Mouse (Mus musculus) midbrain, embryonic 16.5 days (tissue): ENCODE measurements around the gene Fam171b. TPM values are rescaled to one million over a fixed set of nuclear protein-coding genes. Genes with fewer than 3 reads are reported as not detected.

Experiments used
- ATAC-seq: fragments of 200-750 bp; cut with Nextera tagmentation; 2 replicates; pipeline ENCODE4 v1.8.0; 2017; ENCODE audit warnings: moderate TSS enrichment
- H3K27ac ChIP-seq: fragments of 300-500 bp; sonication (generic); 2 replicates; pipeline ENCODE4 v1.5.1; 2014; ENCODE audit warnings: mild to moderate bottlenecking, low read length, mixed read lengths
- H3K27me3 ChIP-seq: fragments of 300-500 bp; sonication (generic); 2 replicates; pipeline ENCODE4 v1.6.1; 2014; ENCODE audit warnings: low read depth, low read length, mixed read lengths; ENCODE audit not compliant: control insufficient read depth, insufficient read depth
- H3K36me3 ChIP-seq: fragments of 300-500 bp; sonication (generic); 2 replicates; pipeline ENCODE4 v1.6.1; 2014; ENCODE audit warnings: mild to moderate bottlenecking, low read length, moderate library complexity, mixed read lengths; ENCODE audit not compliant: control insufficient read depth, insufficient read depth
- H3K4me1 ChIP-seq: fragments of 300-500 bp; sonication (generic); 2 replicates; pipeline ENCODE4 v1.6.1; 2014; ENCODE audit warnings: mild to moderate bottlenecking, low read length, mixed read lengths; ENCODE audit not compliant: control insufficient read depth, insufficient read depth
- H3K4me2 ChIP-seq: fragments of 300-500 bp; sonication (generic); 2 replicates; pipeline ENCODE4 v1.6.1; 2014; ENCODE audit warnings: mild to moderate bottlenecking, low read length, mixed read lengths
- H3K4me3 ChIP-seq: fragments of 300-500 bp; sonication (generic); 2 replicates; pipeline ENCODE4 v1.5.1; 2014; ENCODE audit warnings: low read depth, mild to moderate bottlenecking, low read length, moderate library complexity, mixed read lengths
- H3K9ac ChIP-seq: fragments of 300-500 bp; sonication (generic); 2 replicates; pipeline ENCODE4 v1.6.1; 2014; ENCODE audit warnings: low read depth, low read length, mixed read lengths
- H3K9me3 ChIP-seq: fragments of 300-500 bp; sonication (generic); replicated peaks from 2 replicates; pipeline ENCODE4 v1.6.1; 2014; ENCODE audit warnings: mild to moderate bottlenecking, low read length, mixed read lengths; ENCODE audit not compliant: control insufficient read depth, poor library complexity, severe bottlenecking
- WGBS: fragments of 180-500 bp; shearing (Covaris S2); extraction: QIAGEN DNeasy Blood & Tissue Kit; methylation state at CpG from one replicate; pipeline ENCODE4 v1.1.7; 2014; 5-methylcytosine and 5-hydroxymethylcytosine counted together
- polyA plus RNA-seq: library from polyadenylated mRNA; unstranded; fragments of >200 nt; fragmentation: Nextera tagmentation; extraction: Ambion mirVana; gene quantifications from 2 replicates; pipeline ENCODE4 v1.2.1, GENCODE M21; 2015

Fam171b gene
- polyA plus RNA-seq, result 87.2 and 94.6 TPM in 2 replicates

DNA sequence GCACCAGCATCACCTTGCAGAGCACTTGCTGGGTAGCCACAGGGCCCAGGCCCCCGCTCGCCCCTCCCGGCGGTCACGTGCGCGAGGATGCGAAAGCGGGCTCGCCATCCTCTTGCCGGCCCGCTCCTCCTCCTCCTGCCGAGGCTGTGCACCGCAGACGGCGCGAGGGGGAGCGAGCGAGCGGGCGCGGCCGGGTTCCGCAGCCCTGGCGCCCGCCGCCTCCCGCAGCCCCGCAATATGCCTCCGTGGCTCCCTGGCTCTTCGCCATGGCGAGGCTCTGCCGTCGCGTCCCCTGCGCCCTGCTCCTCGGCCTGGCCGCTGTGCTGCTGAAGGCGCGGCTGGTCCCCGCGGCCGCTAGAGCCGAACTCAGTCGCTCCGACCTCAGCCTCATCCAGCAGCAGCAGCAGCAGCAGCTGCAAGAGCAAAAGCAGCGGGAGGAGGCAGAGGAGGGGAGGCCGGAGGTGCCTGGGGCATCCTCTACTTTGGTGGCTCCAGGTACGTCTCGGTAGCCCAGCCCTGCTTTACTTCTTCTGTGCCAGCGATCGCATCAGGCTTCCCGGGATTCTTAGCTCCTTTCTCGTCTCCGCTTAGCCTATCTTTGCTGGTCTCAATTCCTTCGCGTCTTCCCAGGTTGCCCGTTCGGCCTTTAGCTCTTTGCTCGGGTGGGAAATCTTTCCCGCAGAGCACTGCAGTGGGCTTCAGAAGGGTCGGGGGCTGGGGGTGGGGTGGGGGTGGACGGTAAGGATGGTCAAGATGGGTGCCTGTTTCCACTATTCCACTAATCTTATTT lies at the start of gene Fam171b:
Gene Fam171b, plus strand, starts transcription at position 154 of the 790 bp plus-strand sequence.
- peak within 1 kb of the TSS; percentile 96 for H3K27ac ChIP-seq
- peak; percentile 95 for ATAC-seq
- H3K36me3 ChIP-seq, result no peaks in the 10 kb centered on the region
- peak within 1 kb of the TSS; percentile 92 for H3K4me3 ChIP-seq
- peak within 1 kb of the TSS; percentile 91 for H3K9ac ChIP-seq
- peaks cover 16% of the 10 kb centered on the region for H3K4me1 ChIP-seq
- no peaks in the 10 kb centered on the region for H3K9me3 ChIP-seq
- under 1% methylated on average over 53 of the region's 63 CpGs for WGBS
- H3K4me2 ChIP-seq, result peak within 1 kb of the TSS; percentile 79
- no peaks in the 10 kb centered on the region for H3K27me3 ChIP-seq

DNA sequence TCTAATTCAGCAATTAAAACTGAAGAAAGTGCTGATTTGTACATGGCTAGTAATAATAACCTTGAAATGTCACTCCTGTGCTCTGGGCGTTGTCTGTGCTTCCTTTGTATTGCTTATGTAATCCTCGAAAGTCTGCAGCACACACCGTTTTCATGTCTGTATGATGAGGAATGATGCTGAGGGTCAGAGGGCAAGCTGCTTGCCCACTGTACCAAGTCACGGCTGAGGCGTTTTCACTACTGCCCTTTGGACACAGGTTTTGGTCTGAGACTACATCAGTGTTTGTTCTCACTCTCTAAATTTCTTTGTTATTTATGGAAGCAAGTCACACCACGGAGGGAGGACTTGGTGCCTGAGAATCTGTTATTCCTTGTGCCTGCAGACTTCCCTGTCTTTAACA lies 46.4 kb upstream of the Fam171b start:
- no peak overlapping the region for H3K9ac ChIP-seq
- H3K4me2 ChIP-seq, result no peak overlapping the region
- no peaks in the 10 kb centered on the region for H3K9me3 ChIP-seq
- H3K27me3 ChIP-seq, result no peaks in the 10 kb centered on the region
- no peak overlapping the region for H3K4me3 ChIP-seq
- H3K4me1 ChIP-seq, result no peaks in the 10 kb centered on the region
- H3K36me3 ChIP-seq, result no peaks in the 10 kb centered on the region
- WGBS, result 83% methylated on average over 6 of the region's 6 CpGs
- H3K27ac ChIP-seq, result no peak overlapping the region
- no peak for ATAC-seq

DNA sequence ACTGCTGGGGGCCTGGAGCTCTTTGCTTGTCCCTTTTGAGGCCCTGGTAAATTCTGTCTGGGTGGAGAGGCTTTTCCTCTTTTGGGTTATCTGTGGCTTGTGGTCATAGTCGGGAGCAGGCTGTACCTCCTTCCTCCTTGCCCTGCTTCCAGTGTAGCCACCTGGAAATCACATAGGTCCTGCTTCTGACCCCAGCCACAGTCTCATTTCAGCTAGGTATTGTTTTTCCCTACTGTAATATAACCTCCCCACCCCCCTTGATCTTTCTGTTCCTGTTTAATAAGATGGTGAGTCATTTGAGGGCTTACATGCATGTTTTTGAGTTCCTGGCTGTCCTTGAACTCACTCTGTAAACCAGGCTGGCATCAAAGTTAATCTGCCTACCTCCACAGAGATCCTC lies 45.6 kb upstream of the Fam171b start:
- no peak for ATAC-seq
- no peak overlapping the region for H3K4me2 ChIP-seq
- WGBS, result 80% methylated on average over 1 of the region's 1 CpGs
- H3K36me3 ChIP-seq, result no peaks in the 10 kb centered on the region
- H3K4me3 ChIP-seq, result no peak overlapping the region
- H3K9me3 ChIP-seq, result no peaks in the 10 kb centered on the region
- no peaks in the 10 kb centered on the region for H3K4me1 ChIP-seq
- no peak overlapping the region for H3K9ac ChIP-seq
- H3K27ac ChIP-seq, result no peak overlapping the region
- H3K27me3 ChIP-seq, result no peaks in the 10 kb centered on the region

DNA sequence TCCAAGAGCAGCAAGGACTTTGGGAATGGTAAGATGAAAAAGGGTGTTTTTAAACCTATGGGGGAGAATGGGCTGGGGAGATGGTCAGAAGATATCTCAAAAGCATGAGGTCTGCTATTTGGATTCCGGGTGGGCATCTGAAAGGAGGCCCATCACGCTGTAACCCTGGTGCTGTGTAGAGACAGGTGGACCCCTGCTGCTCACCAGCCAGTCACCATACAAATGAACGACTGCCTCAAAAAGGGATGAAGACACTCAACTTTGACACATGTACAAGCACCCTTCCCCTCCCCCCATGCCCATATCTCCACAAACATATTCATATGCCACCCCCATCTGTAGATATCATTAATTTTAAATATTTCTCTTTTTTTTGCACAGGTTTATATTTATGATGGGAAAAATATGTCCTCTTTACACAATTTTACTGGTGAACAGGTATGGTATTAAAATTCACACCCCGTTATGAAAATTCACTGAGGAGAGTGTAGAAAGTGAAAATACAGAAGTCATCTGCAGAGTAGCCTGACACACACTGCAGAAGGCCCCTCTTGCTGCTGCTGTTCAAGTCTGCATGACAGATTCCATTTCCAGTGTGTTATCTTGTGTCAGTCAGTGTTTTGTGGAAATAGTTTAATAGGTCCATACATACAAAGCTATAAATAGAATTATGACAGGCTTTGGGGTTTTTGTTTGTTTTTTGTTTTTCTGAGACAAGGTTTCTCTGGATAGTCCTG lies 44.0 kb upstream of the Fam171b start:
- ATAC-seq, result no peak
- WGBS, result 85% methylated on average over 4 of the region's 4 CpGs

DNA sequence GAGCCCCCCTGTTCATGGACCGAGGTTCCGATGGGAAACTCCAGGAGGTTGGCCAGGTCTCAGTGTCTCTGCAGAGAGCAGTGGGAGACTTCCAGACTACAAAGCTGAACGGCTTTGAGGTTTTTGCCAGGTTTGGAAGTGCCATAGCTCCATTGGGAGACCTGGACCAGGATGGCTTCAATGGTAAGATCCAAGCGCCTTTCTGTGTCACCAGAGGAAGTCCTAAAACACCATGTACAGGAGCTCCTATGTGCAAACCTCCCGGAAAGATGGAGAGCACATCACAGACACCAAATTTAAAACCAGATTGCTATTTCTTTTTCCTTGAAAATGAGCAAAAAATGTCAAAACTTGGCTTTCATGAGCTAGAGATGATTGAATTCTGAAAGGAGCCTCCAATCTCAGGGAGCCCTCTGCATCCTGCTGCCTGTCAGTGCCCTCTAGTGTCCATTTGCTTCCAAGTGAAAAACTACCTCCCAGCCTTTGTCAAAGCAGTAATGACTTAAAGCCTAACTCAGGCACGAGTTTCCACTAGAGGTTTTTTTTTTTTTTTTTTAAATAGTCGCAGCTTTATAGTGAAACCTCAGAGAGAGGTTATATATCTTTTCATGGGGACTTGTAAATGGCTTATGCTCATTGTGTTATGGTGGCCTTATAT lies 41.2 kb upstream of the Fam171b start:
- no peak for ATAC-seq
- Histone ChIP-seq H3K4me2 (no peak overlapping the region), H3K27me3 (no peaks in the 10 kb centered on the region), H3K36me3 (no peaks in the 10 kb centered on the region), H3K9ac (no peak overlapping the region), H3K4me1 (no peaks in the 10 kb centered on the region), H3K27ac (no peak overlapping the region), H3K9me3 (no peaks in the 10 kb centered on the region), H3K4me3 (no peak overlapping the region)
- 61% methylated on average over 7 of the region's 7 CpGs for WGBS

More for the DNA sequence above, 44.0 kb upstream of the Fam171b start:
- Histone ChIP-seq H3K4me1 (no peaks in the 10 kb centered on the region), H3K36me3 (no peaks in the 10 kb centered on the region), H3K9ac (no peak overlapping the region), H3K27me3 (no peaks in the 10 kb centered on the region), H3K9me3 (no peaks in the 10 kb centered on the region), H3K4me2 (no peak overlapping the region), H3K27ac (no peak overlapping the region), H3K4me3 (no peak overlapping the region)

DNA sequence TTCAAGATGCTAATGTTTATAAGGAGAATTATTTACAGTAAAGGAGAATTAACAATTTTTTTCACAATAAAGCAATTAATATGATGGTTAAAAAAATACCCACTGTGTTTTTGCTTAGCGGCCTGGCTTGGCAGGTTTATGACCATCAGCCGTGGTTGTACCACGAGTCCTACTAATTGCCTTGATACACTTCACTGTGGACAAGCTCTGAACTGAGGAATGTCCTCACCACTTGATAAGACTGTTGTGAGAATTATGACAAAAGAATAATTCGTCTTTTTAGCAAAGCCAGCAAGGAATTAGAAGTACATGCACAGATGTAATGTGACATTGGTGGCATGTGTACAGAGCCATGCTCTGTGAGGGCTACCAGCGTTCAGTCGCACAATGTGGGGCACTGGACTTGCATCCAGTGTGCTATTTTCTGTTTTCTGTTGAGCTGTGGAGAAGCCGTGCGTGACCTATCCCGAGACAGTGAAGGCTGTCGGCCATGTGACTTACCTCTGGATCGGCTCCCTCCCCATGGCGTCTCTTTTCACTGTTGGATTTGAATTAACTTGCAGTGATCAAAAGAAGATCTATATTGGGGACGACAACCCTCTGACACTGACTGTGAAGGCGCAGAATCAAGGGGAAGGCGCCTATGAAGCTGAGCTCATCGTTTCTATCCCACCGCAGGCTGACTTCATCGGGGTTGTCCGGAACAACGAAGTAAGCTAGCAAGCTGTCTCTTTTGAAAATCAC lies 20.9 kb upstream of the Fam171b start:
- Histone ChIP-seq H3K9ac (peak overlapping the region; percentile 4; the same call in 1 of the 2 replicates), H3K4me3 (peak overlapping the region; percentile 29), H3K36me3 (no peaks in the 10 kb centered on the region), H3K27ac (peak overlapping the region; percentile 28), H3K4me1 (0 out of 2 replicates have a peak, but pooled peaks cover 2% of the 10 kb centered on the region), H3K4me2 (peak overlapping the region; percentile 52), H3K27me3 (no peaks in the 10 kb centered on the region), H3K9me3 (no peaks in the 10 kb centered on the region)
- peak; percentile 93 for ATAC-seq
- 42% methylated on average over 20 of the region's 20 CpGs for WGBS

DNA sequence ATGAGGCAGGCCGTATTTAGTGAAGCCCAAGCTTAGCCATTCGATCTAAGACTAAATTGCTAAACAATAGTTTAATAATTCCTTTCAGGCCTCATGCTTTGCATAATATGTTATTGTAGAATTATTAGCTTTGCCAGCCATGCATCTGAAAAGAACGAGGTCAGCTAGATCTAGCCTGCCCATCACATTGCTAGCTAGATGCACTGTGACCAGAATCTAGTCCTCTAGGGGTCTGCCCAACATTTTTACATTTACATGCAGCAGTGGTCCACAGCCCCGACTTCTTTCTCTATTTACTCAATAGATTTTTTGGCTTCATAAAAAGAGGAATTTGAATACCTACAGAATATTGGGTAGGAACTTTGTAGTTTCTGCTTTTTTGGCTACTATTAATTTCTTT lies 20.3 kb upstream of the Fam171b start:
- H3K27ac ChIP-seq, result peak overlapping the region; percentile 28; the same call in 1 of the 2 replicates
- peak overlapping the region; percentile 29; the same call in 1 of the 2 replicates for H3K4me3 ChIP-seq
- peak; percentile 72; the same call in 1 of the 2 replicates for ATAC-seq

DNA sequence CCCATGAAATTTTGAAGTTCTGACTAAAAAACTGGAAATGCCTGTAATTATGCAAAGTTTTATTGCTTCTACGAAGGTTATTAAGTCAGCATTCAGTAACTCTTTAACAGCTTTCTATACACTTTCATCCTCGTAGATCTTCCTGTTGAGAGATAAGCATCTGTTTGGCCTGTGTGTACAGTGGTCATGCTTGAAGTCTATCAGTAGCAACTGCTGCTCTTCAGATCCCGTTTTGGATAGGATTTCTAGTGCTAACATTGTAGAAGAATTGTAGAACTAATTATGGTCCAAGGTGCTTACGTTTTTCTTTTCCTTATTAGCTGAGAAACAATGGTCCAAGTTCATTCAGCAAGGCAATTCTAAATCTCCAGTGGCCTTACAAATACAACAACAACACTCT lies 16.7 kb upstream of the Fam171b start:
- no peaks in the 10 kb centered on the region for H3K9me3 ChIP-seq
- no peak overlapping the region for H3K4me2 ChIP-seq
- H3K27ac ChIP-seq, result no peak overlapping the region
- no peak overlapping the region for H3K4me3 ChIP-seq
- H3K4me1 ChIP-seq, result 0 out of 2 replicates have a peak, but pooled peaks cover 2% of the 10 kb centered on the region
- H3K27me3 ChIP-seq, result no peaks in the 10 kb centered on the region
- H3K36me3 ChIP-seq, result no peaks in the 10 kb centered on the region
- ATAC-seq, result no peak
- 92% methylated on average over 4 of the region's 4 CpGs for WGBS
- no peak overlapping the region for H3K9ac ChIP-seq

More for the DNA sequence above, 20.3 kb upstream of the Fam171b start:
- H3K9me3 ChIP-seq, result no peaks in the 10 kb centered on the region
- no peaks in the 10 kb centered on the region for H3K27me3 ChIP-seq
- 38% methylated on average over 4 of the region's 4 CpGs for WGBS
- peak overlapping the region; percentile 4; the same call in 1 of the 2 replicates for H3K9ac ChIP-seq
- H3K4me2 ChIP-seq, result peak overlapping the region; percentile 52
- no peaks in the 10 kb centered on the region for H3K36me3 ChIP-seq
- 0 out of 2 replicates have a peak, but pooled peaks cover 2% of the 10 kb centered on the region for H3K4me1 ChIP-seq
